Mouse (Mus musculus) brain, embryonic 14.5 days (tissue): ENCODE data around the gene Lamtor4. TPM values are rescaled to one million over a fixed set of nuclear protein-coding genes. Genes with fewer than 3 reads are reported as not detected.

Source experiments
- DNase-seq: peaks from one replicate; pipeline ENCODE4 v3.0.0-alpha.2; 2011; ENCODE audit warnings: low read depth
- CTCF ChIP-seq: fragments of 200-500 bp; IDR thresholded peaks from 2 replicates; pipeline ENCODE4 v1.5.1; 2012; ENCODE audit warnings: inconsistent platforms, mild to moderate bottlenecking, moderate library complexity, borderline replicate concordance; ENCODE audit not compliant: insufficient read depth, insufficient read length; ENCODE audit errors: extremely low read depth
- POLR2A ChIP-seq: fragments of 200-500 bp; IDR thresholded peaks from 2 replicates; pipeline ENCODE4 v1.6.1; 2012; ENCODE audit warnings: mild to moderate bottlenecking, inconsistent platforms, borderline replicate concordance; ENCODE audit not compliant: poor library complexity, insufficient read depth, insufficient read length, severe bottlenecking; ENCODE audit errors: extremely low read depth
- polyA plus RNA-seq: library from polyadenylated mRNA; depleted of rRNA; stranded (reverse); fragments of >200 nt; gene quantifications from 2 replicates; pipeline ENCODE4 v1.2.3, GENCODE M21; 2012

Lamtor4 gene
- polyA plus RNA-seq, 1 experiment, result 120 TPM

DNA sequence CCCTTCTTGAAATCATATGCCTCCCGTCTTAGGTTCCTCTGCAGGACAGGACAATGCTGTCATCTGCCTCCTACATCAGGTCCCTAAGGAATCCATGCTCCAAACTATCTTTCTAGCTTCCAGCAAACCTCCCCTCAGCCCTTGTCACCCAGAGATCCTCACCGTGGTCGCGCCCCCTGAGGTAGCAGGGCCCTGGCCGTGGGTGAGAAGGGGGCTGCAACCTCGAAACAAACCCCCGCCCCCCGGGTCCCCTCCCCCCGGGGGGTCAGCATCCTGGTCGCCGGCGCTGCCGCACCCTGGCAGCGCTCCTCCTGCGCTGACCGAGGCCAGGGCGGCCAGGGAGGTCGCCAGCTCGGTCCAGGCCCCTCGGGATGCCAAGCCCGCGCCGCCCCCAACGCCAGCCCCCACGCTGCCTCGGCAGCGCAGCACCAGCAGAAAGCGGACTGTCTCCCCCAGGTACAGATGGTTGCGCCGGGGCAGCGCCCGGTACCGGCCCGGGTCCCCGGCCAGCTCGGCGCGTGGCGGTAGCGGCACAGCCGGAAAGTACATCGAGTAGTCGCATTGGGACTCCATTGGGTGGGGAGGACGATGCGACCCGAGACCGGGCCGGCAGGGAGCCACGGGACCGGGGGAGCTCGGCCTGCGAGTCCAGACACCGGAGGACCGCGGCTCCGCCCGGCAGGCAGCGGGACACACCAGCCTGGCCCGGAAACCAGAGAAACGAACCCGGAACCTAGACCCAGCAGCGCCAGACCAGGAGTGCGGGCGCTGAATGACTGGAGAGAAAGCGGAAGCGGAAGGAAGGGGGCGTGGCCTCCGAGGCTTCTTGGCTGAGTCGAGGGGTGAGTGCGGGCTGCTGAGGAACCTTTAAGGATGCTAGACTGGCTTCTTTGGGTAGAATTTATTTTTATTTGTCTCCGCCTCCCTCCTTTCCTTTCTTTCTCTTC lies 8.3 kb downstream of the Lamtor4 start, which contains the start of gene BC037034:
BC037034 (minus strand) TSS at position 774 of the 947 bp plus-strand sequence.
- TF ChIP-seq POLR2A (peak; percentile 72; the same call in 1 of the 2 replicates), CTCF (no peak)
- peak; percentile 95 for DNase-seq

DNA sequence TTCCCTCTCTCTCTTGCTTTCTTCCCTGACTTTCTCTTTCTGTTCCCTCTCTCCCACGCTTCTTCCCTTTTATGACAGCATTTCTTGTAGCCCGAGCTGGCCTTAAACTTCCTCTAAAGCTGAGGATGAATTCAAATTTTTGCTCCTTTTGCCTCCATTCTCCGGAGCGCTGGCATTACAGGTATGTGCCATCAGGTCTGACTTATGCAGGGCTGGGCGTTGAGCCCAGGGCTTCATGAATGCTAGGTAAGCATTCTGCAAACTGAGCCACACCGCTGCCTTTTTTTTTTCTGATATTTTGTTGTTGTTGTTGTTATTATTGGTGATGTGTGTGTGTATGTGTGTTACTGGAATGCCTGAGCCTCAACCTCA lies 8.9 kb downstream of the Lamtor4 start:
- no peak for DNase-seq
- TF ChIP-seq CTCF (no peak), POLR2A (no peak)

DNA sequence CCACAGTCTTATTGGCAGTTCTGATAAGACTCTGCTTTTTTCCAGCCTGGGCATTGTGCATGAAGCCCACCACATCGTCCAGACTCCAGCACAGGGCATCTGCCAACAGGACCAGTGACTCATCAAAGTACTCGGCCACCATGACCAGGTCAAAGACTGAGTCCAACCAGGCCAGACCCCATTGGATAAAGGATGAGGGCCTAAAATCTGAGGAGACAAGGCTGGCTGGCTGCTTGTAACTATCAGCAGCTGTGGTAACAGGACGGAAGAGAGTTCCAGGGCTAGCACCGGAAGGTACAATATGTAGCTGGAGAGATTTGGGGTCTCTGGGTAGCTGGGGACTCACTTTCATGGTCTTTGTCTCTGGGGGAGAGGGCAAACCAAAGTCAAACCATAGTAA lies 10.4 kb downstream of the Lamtor4 start:
- TF ChIP-seq CTCF (no peak), POLR2A (no peak)
- no peak for DNase-seq

DNA sequence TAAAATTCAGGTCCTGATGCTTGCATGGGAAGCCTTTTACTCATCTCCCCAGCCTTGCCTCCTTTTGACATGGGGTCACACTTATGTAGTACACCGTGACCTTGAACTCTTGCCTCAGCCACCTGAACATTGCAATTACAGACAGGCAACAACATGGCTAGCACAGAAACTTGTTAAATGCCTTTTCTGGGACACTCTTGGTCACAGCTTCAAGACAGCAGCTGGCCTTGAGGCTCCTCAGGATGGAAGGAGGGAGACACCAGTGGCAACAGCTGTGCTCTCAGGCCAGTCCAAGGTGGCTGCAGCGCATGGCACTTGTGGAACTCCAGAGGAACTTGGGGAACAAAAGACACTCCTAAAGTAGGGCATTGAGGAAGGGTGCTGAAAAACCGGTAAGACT lies 11.8 kb downstream of the Lamtor4 start:
- TF ChIP-seq POLR2A, result no peak
- no peak for TF ChIP-seq CTCF
- no peak for DNase-seq

DNA sequence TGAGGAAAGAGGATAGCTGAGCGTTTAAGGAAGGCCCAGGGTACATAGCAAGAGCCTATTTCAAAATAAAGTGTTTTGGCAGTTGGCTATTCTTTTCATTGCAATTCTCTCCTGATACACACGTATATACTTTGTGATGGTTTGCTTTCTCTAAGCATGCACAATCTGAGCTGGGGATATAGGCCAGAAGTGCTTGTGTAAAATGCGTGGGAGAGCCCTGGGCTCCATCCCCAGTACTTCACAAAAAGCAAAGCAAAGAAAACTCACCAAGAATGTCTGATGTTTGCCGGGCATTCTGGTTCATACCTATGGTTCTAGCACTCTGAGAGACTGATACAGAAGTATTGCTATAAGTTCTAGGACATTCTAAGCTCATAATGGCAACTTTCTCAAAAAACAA lies 13.7 kb downstream of the Lamtor4 start:
- no peak for TF ChIP-seq POLR2A
- no peak for TF ChIP-seq CTCF
- DNase-seq, result no peak

DNA sequence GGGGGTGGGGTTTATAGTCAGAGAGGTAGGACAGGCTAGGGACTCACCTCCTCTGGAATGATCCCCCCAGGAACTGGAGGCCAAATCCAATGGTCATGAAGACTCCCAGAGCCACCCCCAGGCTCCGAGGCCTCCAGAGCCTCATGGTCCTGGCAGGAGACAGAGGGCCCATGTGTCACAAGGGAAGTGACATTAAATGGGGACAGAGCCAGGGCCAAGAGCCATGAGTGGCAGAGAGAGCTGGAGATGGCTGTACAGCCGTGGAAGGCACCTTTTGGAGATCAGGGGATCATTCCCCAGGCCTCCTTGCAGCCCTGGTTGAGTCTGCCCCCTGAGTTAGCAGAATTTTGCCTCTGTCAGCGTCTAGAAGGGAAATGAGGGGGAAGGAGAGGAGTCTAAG lies 15.9 kb downstream of the Lamtor4 start:
- no peak for TF ChIP-seq POLR2A
- TF ChIP-seq CTCF, result no peak
- DNase-seq, result no peak

DNA sequence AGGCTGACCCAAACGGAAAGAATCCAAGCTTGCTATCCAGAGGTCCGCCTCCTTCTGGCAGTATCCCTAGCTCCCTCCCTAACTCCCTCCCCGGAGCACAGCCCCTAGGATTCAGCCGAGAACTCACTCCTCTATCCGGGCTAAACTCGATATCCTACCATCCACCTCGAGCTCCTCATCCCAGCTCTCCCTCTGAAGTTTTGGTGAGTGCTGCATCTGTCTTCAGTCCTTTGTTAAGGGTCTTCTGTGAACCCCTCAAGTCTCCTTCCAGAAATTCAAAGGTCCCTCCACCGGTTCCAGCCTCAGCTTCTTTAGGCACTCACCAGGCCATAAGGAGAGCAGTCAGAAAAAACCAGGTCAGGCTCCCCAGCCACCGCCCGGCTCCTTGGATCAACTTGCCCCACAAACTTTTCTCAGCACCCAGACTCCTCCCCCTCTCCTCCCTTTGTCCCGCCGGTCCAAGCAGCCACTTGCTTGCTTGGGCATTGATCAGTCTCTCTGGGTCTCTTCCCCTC lies 17.2 kb downstream of the Lamtor4 start, which contains the start of gene Gal3st4:
Gal3st4 (minus strand) TSS at position 432 of the 515 bp plus-strand sequence.
- TF ChIP-seq POLR2A (no peak), CTCF (no peak)
- DNase-seq, result peak; percentile 59

DNA sequence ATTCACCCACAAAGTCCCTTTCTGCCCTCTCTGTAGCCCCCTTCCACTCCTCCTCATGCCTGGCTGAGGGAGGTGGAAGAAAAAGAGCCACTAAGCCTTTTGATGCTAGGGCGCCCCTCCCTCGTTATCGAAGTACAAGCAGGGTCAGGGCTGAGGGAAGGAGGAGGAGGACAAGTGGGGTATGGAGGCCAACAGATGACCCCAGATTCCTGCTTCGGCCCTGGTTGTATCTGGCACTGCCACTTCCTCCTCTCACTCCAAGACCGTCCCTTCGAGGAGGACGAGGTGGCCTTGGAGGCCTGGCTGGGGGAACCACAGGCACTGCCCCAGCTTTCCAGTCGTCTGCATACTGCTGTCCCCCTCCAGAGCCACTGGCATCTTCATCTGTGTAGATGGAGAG lies 18.9 kb downstream of the Lamtor4 start:
- no peak for DNase-seq
- TF ChIP-seq CTCF, result no peak
- no peak for TF ChIP-seq POLR2A

DNA sequence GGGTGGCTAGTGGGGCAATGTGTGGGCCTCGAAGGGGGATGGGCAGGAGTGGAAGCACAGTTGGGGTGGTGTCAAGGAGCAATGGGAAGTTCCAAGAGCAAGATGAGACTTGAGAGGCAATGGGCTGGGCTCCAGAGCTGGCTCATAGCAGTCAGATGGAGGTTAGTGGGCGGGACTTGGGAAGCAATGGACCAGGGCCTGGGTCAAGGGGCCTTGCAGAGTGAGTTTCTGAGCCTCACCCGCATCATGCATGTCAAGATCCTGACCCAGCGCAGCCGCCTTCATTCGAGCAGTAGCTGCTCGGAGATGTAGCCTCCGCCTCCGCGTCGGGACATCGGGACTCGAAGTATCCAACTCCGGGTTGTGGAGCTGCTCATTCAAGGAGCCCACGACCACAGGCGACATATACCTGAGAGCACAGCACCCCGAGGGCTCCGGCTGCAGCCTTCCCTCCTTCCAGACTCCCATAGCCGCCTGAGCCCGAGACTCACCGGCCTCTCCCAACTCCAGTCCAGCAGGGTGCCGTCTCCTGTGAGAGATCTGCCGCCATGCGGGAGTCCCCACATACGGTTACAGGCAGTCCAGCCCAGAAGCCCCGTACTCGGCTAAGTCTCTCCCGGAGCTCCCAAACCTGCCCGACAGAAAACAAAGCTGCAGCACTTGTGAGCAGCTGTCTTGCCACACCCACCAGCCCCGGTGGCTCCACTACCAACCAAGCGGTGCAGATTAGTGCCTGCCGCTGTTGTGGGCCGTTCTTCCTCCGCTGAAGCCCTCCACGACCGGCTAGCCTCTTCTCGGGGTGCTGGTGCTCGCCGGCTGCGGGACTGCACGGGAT lies 20.2 kb downstream of the Lamtor4 start:
- peak; percentile 60 for DNase-seq
- TF ChIP-seq CTCF (no peak), POLR2A (no peak)

DNA sequence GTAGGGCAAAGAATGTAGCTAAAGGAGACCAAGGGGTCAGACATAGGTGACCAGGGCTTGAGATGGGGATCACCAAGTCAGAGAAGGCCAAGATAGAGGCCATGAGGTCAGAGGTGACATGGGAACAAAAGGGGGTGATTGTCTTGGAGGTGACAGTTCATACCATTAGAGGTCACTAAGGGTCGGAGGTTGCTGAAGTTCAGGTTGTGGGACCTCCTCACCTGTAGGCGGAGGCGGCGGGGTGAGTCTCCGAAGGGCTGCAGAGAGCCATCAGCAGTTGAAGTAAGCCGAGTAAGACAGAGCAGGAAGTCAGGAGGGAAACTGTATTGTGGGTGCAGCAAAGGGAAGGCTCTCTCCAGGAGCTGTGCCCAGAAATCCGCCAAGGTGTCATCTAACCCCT lies 22.7 kb downstream of the Lamtor4 start:
- DNase-seq, result peak; percentile 22
- no peak for TF ChIP-seq CTCF
- no peak for TF ChIP-seq POLR2A
